Mouse (Mus musculus): ENCODE data around the gene Rgs8. TPM values are rescaled to one million over a fixed set of nuclear protein-coding genes. Genes with fewer than 3 reads are reported as not detected.

Gene Rgs8
- polyA plus RNA-seq, 1 experiment: 0.10 TPM

DNA sequence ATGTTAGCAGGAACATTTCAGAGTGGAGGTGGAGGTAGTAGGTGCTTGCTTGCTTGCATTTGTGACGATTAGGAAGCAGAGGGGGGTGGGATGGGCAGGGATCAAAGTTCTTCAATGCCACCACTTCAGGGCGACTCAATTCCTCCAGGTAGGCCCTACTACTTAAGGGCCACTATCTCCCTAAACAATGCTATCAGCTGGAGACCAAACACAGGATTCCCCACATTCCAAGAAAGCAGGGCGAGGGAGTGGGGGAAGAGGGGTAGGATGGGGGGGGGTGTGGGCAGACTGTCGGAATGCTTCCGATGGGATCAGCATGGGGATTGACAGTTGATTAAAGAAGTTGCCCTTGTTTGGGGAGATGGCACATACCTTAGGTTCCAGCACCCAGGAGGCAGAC, 16.0 kb upstream of the Rgs8 start:
- TF ChIP-seq POLR2A (IDR thresholded peaks at IDR 0.05; ENCODE audit: insufficient read depth, low read length): no peak
- TF ChIP-seq EP300 (IDR thresholded peaks at IDR 0.05; ENCODE audit: insufficient read depth, low read depth, low read length): no peak
- no peak for TF ChIP-seq CTCF (IDR thresholded peaks at IDR 0.05; ENCODE audit: low read depth, low read length)
- H3K9ac ChIP-seq (ENCODE audit: low read depth, poor library complexity, severe bottlenecking): no peak overlapping the region
- no peaks in the 10 kb centered on the region for H3K36me3 ChIP-seq (ENCODE audit: control insufficient read depth, insufficient read depth, low read length, poor library complexity, severe bottlenecking)
- H3K4me1 ChIP-seq (ENCODE audit: control insufficient read depth, insufficient read depth, low read length): peaks cover 2% of the 10 kb centered on the region
- H3K9me3 ChIP-seq (replicated peaks; ENCODE audit: control insufficient read depth, insufficient read depth, low read length, poor library complexity, severe bottlenecking): 0 out of 2 replicates have a peak, but pooled peaks cover 3% of the 10 kb centered on the region
- H3K27me3 ChIP-seq (ENCODE audit: control insufficient read depth, insufficient read depth, low read length, poor library complexity, severe bottlenecking): no peaks in the 10 kb centered on the region
- H3K27ac ChIP-seq (ENCODE audit: insufficient read depth, low read length): no peak overlapping the region
- no peak overlapping the region for H3K4me3 ChIP-seq (ENCODE audit: low read depth, low read length)

DNA sequence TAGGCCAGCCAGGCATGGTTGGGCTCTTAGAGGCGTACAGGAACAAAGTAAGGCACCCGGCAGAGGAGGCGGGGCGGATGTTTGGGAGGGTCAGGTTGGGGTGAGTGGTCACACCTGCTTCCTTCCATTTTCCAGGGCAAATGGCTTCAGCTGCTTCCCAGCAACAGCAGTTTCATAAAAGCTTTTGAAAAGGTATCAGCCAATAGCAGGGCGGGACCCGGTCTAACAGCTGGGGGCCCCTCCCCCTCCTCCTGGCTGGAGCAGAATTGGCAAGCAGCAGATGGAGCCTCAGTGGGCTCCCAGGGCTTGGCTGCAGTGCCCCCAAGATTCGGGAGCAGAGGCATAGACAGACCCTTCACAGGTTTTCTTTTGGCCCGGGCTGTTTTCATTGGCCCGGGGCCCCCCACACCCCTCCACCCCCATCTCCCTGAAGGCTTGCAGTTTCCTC, 11.3 kb upstream of the Rgs8 start:
- Histone ChIP-seq H3K9me3 (replicated peaks; ENCODE audit: control insufficient read depth, insufficient read depth, low read length, poor library complexity, severe bottlenecking) (0 out of 2 replicates have a peak, but pooled peaks cover 3% of the 10 kb centered on the region), H3K4me3 (ENCODE audit: low read depth, low read length) (peak overlapping the region; percentile 21; the same call in 1 of the 2 replicates), H3K9ac (ENCODE audit: low read depth, poor library complexity, severe bottlenecking) (peak overlapping the region; percentile 46), H3K36me3 (ENCODE audit: control insufficient read depth, insufficient read depth, low read length, poor library complexity, severe bottlenecking) (no peaks in the 10 kb centered on the region), H3K27me3 (ENCODE audit: control insufficient read depth, insufficient read depth, low read length, poor library complexity, severe bottlenecking) (no peaks in the 10 kb centered on the region), H3K27ac (ENCODE audit: insufficient read depth, low read length) (no peak overlapping the region), H3K4me1 (ENCODE audit: control insufficient read depth, insufficient read depth, low read length) (peaks cover 2% of the 10 kb centered on the region)
- TF ChIP-seq EP300 (IDR thresholded peaks at IDR 0.05; ENCODE audit: insufficient read depth, low read depth, low read length) (0 out of 2 replicates have a peak, but pooled peaks have one; percentile 46), POLR2A (IDR thresholded peaks at IDR 0.05; ENCODE audit: insufficient read depth, low read length) (no peak)

DNA sequence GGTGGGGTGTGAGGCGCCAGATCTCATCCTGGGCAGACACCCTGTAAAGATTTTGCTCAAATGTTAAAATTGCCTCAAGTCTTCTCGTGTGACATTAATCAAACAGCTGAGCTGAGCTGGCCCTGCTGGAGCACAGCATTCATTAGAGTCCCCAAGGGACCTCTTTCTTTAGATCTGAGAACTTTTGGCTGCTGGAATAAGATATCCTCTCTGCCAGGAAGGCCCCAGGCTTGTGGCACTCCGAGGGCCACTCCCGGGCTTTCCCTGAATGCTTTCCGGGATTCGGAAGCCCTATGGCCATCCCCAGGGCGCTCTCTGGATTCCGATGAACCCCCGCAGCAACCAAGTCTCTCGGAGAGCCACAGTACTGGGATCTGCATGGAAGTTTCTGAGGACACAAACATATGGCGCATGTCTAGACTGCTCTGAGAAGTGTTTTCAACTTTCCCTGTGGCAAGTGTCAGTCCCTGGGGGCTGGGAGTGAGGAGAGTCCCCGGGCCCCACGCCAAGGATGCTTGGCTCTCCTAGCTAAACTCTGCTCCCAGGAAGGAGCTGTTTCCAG, 10.8 kb upstream of the Rgs8 start:
- TF ChIP-seq CTCF (IDR thresholded peaks at IDR 0.05; ENCODE audit: low read depth, low read length) (no peak), POLR2A (IDR thresholded peaks at IDR 0.05; ENCODE audit: insufficient read depth, low read length) (no peak), EP300 (IDR thresholded peaks at IDR 0.05; ENCODE audit: insufficient read depth, low read depth, low read length) (no peak)
- Histone ChIP-seq H3K36me3 (ENCODE audit: control insufficient read depth, insufficient read depth, low read length, poor library complexity, severe bottlenecking) (no peaks in the 10 kb centered on the region), H3K27me3 (ENCODE audit: control insufficient read depth, insufficient read depth, low read length, poor library complexity, severe bottlenecking) (no peaks in the 10 kb centered on the region), H3K27ac (ENCODE audit: insufficient read depth, low read length) (no peak overlapping the region), H3K4me3 (ENCODE audit: low read depth, low read length) (peak overlapping the region; percentile 10; the same call in 1 of the 2 replicates), H3K4me1 (ENCODE audit: control insufficient read depth, insufficient read depth, low read length) (peaks cover 2% of the 10 kb centered on the region), H3K9ac (ENCODE audit: low read depth, poor library complexity, severe bottlenecking) (peak overlapping the region; percentile 46), H3K9me3 (replicated peaks; ENCODE audit: control insufficient read depth, insufficient read depth, low read length, poor library complexity, severe bottlenecking) (0 out of 2 replicates have a peak, but pooled peaks cover 3% of the 10 kb centered on the region)

DNA sequence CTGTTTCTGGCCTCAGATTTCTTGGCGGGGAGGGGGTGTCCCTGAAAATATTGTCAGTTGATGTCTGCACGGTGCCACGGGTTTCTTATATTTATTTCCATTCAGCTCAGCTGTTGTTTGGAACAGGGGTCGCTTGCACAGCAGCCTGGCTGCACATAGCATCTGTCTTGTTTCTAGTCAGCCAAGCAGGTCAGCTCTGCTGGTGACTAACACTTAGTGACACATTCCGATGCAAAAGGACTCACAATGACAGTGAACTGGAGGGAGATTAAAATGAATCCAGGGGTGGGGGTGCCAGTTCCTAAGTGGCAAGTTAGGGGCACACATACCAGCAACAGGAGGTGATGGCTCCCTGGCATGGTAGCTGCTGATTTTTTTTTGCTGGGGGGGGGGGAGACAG, 849 bp downstream of the Rgs8 start:
- no peaks in the 10 kb centered on the region for H3K4me1 ChIP-seq (ENCODE audit: control insufficient read depth, insufficient read depth, low read length)
- H3K9me3 ChIP-seq (replicated peaks; ENCODE audit: control insufficient read depth, insufficient read depth, low read length, poor library complexity, severe bottlenecking): no peaks in the 10 kb centered on the region
- no peak overlapping the region for H3K27ac ChIP-seq (ENCODE audit: insufficient read depth, low read length)
- no peak overlapping the region for H3K4me3 ChIP-seq (ENCODE audit: low read depth, low read length)
- no peaks in the 10 kb centered on the region for H3K36me3 ChIP-seq (ENCODE audit: control insufficient read depth, insufficient read depth, low read length, poor library complexity, severe bottlenecking)
- TF ChIP-seq POLR2A (IDR thresholded peaks at IDR 0.05; ENCODE audit: insufficient read depth, low read length): no peak
- TF ChIP-seq EP300 (IDR thresholded peaks at IDR 0.05; ENCODE audit: insufficient read depth, low read depth, low read length): no peak
- no peak for TF ChIP-seq CTCF (IDR thresholded peaks at IDR 0.05; ENCODE audit: low read depth, low read length)
- H3K27me3 ChIP-seq (ENCODE audit: control insufficient read depth, insufficient read depth, low read length, poor library complexity, severe bottlenecking): no peaks in the 10 kb centered on the region
- H3K9ac ChIP-seq (ENCODE audit: low read depth, poor library complexity, severe bottlenecking): no peak overlapping the region

DNA sequence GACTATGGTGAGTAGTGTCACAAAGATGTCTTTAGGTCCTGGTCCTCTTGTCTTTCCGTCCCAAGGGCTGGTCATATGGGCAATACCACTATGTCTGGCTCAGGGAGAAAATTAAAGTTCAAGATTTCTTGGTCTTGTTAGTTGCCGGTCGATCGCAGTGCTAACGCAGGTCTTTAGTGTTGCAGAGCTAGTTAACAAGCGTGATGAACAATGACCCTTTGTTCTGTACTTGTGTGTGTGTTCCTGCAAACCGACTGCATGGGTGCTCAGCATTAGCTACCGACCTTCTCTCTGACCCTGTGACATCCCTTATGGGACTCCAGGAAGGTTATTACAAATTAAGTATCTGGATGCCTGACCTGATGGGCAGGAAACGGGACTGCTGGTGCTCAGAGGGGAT, 6.8 kb downstream of the Rgs8 start:
- H3K9me3 ChIP-seq (replicated peaks; ENCODE audit: control insufficient read depth, insufficient read depth, low read length, poor library complexity, severe bottlenecking): no peaks in the 10 kb centered on the region
- no peak overlapping the region for H3K9ac ChIP-seq (ENCODE audit: low read depth, poor library complexity, severe bottlenecking)
- no peak overlapping the region for H3K4me3 ChIP-seq (ENCODE audit: low read depth, low read length)
- TF ChIP-seq CTCF (IDR thresholded peaks at IDR 0.05; ENCODE audit: low read depth, low read length): no peak
- no peak for TF ChIP-seq EP300 (IDR thresholded peaks at IDR 0.05; ENCODE audit: insufficient read depth, low read depth, low read length)
- no peak for TF ChIP-seq POLR2A (IDR thresholded peaks at IDR 0.05; ENCODE audit: insufficient read depth, low read length)
- no peaks in the 10 kb centered on the region for H3K27me3 ChIP-seq (ENCODE audit: control insufficient read depth, insufficient read depth, low read length, poor library complexity, severe bottlenecking)
- no peaks in the 10 kb centered on the region for H3K36me3 ChIP-seq (ENCODE audit: control insufficient read depth, insufficient read depth, low read length, poor library complexity, severe bottlenecking)
- H3K27ac ChIP-seq (ENCODE audit: insufficient read depth, low read length): no peak overlapping the region
- H3K4me1 ChIP-seq (ENCODE audit: control insufficient read depth, insufficient read depth, low read length): no peaks in the 10 kb centered on the region

DNA sequence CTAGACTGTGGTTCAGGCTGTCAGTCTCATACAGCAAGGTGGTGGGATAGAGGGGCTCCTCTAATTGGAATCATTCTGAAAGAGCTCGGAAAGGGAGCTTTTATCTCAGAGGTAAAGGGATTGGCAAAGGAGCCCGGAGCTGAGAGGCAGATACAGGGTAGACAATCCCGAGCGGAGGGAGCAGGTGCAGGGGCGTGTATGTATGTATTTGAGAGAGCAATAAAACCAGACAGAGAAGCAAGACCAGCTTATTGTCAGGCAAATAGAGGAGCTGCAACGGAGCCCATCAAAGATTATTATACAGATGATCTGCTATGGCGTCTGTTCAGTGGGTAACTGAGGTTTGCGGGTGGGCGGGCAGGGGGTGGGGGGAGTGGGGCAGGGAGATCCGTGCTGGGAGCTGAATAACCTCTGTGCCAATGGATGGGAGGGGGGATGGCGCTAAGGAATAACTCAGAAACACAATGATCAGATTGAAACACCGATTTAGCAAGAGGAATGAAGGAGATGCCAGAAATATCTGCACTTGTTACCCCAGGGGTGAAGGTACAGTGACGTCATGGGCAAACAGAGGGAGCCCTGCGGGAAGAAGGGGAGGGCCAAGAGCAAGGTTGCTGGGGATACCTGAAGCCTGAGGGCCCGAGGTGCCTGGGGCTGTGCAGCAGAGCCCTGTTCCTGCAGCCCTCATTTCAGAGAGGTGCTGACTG, 8.3 kb downstream of the Rgs8 start:
- Histone ChIP-seq H3K4me3 (ENCODE audit: low read depth, low read length) (no peak overlapping the region), H3K36me3 (ENCODE audit: control insufficient read depth, insufficient read depth, low read length, poor library complexity, severe bottlenecking) (no peaks in the 10 kb centered on the region), H3K27ac (ENCODE audit: insufficient read depth, low read length) (no peak overlapping the region), H3K27me3 (ENCODE audit: control insufficient read depth, insufficient read depth, low read length, poor library complexity, severe bottlenecking) (no peaks in the 10 kb centered on the region), H3K9me3 (replicated peaks; ENCODE audit: control insufficient read depth, insufficient read depth, low read length, poor library complexity, severe bottlenecking) (no peaks in the 10 kb centered on the region), H3K4me1 (ENCODE audit: control insufficient read depth, insufficient read depth, low read length) (no peaks in the 10 kb centered on the region), H3K9ac (ENCODE audit: low read depth, poor library complexity, severe bottlenecking) (no peak overlapping the region)
- TF ChIP-seq EP300 (IDR thresholded peaks at IDR 0.05; ENCODE audit: insufficient read depth, low read depth, low read length) (no peak), POLR2A (IDR thresholded peaks at IDR 0.05; ENCODE audit: insufficient read depth, low read length) (no peak), CTCF (IDR thresholded peaks at IDR 0.05; ENCODE audit: low read depth, low read length) (no peak)
